Mouse (Mus musculus) left cerebral cortex, adult 11 months (tissue): ENCODE measurements at regions not wholly inside any gene's neighbourhood (a gene's known extent, or its start where the extent isn't known, plus 50 kb on each side); places are given as distances from the start of the nearest gene placed in this dataset.
"Not testable (repeated sequence)": the region's sequence is repeated elsewhere in the genome, so short reads cannot be mapped to it uniquely, and the experiment has no call there.

Source experiments
- DNase-seq: peaks from one replicate; pipeline ENCODE4 v3.0.0; 2022; ENCODE audit warnings: low spot score

DNA sequence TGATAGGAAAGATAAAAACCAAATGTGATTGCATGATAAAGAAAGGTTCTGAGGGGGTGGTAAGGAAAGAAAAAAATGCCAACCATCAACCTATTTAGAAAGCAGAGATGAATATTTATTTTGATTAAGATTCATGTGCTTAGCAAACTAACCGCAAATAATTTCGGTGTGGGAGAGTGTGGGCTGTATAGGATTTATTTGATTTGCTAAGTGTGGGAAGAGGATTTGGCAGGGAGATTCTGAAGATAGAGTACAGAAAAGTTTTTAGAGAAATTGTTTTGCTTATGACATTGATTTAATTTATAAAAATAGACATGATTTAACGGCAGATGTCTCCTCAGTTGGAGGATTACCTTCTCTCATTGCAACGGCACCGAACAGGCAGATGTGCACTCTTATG lies 250.3 kb downstream of the Pros1 start:
- DNase-seq, result no peak

GRCm38 (mm10) chr16:63104938-63105714 lies 251.0 kb downstream of the Pros1 start:
- DNase-seq, result no peak

- DNase-seq, result peak; percentile 18
Observed at GRCm38 (mm10) chr16:63116456-63116855, 262.3 kb downstream of the Pros1 start.

GRCm38 (mm10) chr16:63118721-63119120 lies 264.6 kb downstream of the Pros1 start:
- DNase-seq, result no peak

- DNase-seq, result no peak
Observed at GRCm38 (mm10) chr16:63143851-63144250, 289.7 kb downstream of the Pros1 start.

DNA sequence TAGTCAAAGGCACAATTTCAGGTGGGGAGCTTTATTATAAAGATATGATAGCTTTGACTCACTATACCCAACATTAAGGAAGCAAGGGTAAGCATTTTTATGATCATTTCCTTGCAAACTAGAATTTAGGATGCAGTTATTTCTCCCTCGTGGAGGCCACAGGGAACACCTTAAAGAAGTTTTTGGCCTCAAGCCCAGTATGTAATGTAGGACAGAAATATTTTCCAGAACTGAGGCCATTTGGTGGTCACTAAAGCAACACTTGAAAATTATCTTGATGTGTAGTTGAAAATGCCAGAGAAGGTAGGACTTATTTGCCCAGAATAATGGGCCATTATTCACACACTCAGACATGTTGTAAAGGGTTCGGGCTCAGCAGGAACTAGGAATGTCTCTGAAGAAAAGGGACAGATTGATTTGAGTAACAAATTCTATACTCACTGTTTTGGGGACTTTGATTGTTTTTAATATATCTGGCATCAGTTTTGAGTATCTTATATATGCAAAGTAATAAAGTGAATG lies 301.3 kb downstream of the Pros1 start:
- no peak for DNase-seq

- no peak for DNase-seq
Observed at GRCm38 (mm10) chr16:63170101-63170500, 316.0 kb downstream of the Pros1 start.

GRCm38 (mm10) chr16:63179228-63179627 lies 325.1 kb downstream of the Pros1 start:
- peak; percentile 2 for DNase-seq

GRCm38 (mm10) chr16:63191181-63191580 lies 337.1 kb downstream of the Pros1 start:
- no peak for DNase-seq

DNA sequence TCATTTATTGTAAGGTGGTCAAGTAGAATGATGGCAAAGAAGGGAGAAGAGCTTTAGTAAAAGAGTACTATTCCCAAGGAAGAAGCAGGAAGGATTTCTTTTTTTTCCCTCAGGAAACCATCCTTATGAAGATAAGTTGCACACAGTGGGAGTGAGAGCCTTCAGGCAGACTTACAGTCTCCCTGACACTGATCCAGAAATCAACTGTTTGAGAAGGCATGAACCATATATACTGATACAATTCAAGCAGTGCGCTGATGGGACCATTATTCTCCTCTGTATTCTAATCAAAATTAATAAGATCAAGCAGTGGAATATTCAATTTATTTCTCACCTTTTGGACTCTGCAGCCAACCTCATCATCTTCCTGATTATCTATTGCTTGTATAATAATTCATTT lies 337.5 kb downstream of the Pros1 start:
- no peak for DNase-seq

DNA sequence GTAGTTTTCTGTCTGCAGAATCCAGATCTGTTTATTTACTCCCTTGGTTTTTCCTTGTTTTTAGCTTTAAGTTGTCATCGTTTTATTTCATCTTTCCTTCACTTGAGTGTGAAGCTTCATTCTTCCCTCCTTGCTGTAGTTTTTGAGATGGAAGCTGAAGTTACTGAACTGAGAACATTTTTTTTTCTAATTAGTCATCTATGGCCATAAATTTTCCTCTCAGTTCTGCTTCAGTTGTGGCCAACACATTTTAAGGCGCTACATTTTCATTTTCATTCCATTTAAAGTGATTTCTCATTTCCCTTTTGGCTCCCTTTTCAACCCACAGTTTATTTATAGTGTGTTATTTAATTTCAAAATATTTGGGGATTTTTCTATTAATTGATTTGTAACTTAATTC lies 340.5 kb downstream of the Pros1 start:
- no peak for DNase-seq

DNA sequence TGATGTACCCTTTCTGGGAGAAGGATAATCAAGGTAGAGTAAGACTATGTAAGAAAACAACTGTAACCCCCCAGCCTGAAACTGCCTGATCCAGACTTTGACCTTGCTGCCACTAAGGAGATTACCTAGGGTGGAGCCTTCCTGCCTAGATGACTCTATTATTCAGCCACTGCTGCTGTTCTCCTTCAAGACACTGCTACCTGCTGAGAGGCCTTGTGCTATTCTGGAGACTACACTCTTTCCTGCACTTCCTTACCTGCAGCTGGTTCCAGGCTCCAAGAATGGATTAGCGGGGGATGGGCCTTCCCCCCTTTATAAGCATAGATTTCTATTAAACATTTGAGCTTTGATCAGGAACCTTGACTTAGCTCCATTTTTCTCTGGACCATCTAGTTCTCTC lies 359.4 kb downstream of the Pros1 start:
- not testable (repeated sequence) for DNase-seq

DNA sequence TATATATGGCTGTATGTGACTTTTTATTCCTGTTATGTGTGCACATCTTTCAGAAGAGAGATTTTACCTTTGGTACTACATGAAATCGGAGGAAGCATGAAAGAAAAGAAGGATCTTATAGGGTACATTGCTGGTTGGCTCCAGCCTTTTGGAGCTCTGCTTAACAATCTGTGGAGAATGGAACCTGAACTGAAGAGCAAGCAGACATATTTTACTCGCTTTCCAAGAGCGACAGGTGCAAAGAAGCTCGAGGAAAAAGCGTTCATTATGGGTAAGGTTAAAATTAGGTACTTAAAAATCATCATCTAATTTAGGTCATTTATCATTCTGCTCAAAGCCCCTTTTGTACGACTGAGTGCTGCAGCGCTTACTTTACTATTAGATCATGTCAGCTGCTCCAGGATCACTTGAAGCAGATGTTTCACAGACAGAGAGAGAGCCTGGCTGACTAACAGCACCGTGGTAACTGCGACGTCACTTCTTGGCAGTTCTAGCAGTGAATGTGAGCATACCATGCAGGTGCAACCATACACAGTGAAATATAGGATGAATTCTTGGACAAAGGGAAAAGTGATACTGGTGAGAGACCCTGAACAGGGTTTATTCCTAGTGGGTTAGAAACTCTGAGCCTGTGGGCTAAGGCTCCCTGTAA lies 366.2 kb downstream of the Pros1 start:
- peak; percentile 0 for DNase-seq

- DNase-seq, result no peak
Observed at GRCm38 (mm10) chr16:63224608-63225007, 370.5 kb downstream of the Pros1 start.

DNA sequence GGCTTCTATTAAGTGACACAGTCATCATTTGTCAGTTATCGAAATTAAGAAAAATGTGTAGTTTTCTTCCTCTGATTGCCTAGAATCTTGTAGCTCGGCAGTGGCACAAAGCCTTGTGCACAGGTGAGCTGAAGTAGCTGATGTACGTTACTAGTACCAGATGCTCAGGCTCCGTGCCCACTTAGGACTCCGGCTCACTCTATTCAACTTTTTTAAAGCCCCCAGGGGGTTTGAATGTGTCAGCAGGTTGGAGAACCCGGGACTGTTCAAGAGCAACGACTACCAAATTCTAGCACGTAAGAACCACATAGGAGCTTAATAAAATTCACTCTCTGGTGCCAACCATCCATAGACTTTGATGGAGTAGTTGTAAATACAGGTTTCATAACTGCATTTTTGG lies 371.0 kb downstream of the Pros1 start:
- DNase-seq, result no peak

DNA sequence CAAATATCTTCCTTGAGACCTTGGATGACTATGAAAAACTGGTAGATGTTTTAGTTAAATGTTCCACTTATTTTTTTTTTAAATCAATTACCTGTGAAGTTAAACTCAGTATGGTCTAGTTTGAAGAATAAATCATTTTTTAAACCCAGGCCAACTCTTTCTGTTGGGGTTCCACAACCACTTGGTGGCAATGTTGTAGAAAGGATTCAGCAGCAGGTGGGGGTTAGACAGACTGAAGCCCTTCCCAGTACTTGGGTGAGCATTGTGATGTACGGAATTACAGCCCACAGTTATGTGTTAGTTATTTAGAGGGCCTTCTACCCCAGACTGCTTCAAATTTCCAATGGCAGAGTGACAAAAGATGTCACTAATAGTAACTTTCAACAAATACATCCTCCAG lies 375.0 kb downstream of the Pros1 start:
- no peak for DNase-seq

GRCm38 (mm10) chr16:63229567-63229966 lies 375.5 kb downstream of the Pros1 start:
- DNase-seq, result no peak

GRCm38 (mm10) chr16:63270173-63270572 lies 416.1 kb downstream of the Pros1 start:
- DNase-seq, result no peak

DNA sequence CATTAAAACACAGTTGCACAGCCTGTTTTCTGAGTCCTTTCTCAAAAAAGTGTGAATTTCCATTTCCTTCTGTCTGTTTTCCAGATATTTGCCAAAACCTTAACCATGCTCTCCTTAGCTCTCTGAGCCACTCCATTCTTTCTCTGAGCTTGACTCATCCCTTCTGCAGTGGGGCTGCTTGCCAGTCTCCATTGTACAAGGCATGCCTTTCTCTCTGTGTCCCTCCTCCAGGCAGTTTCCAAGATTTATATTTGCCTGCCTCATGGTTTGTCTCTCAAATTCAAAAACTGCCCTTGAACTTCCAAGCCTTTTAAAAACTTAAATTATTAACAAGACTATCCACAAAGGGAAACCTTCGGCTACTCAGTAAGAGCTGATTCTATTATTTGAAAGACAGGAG lies 423.4 kb downstream of the Pros1 start:
- no peak for DNase-seq

- DNase-seq, result no peak
Observed at GRCm38 (mm10) chr16:63278259-63278697, 424.2 kb downstream of the Pros1 start.

DNA sequence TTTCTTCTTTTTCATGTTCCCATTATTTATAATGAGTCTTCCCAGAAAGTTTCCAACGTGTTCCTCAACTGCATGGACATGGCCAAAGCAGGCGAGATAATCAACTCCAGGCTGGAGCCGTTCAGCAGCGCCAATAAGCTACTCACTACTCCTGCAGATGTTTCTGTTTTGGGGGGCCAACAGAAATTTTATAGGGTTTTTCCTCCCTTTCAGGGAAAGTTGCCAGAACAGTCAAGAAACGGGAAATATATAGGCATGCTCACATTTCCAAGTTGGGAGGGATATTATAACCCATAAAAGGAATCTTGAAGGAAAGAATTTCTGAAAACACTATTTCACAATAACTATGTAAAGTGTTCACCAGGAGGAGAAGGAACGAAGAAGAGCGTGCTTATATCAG lies 433.5 kb downstream of the Pros1 start:
- DNase-seq, result no peak

DNA sequence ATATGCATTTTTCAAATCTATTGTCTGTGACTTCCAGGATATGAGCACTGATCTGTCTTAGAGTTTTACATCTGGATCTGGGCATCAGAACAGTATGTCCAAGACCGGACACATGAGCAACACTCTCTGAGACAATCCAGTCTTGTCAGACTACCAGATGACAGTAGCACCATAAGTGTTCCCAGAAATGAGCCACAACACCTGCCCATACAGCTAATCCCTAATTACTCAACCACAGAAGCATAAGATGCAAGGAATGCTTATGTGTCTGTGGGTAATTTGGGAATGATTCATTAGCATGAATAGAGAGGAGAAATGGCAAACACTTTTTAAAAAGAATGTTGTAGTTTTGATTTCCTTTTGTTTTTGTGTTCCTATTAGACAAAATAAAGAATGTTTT lies 457.6 kb downstream of the Pros1 start:
- no peak for DNase-seq

- no peak for DNase-seq
Observed at GRCm38 (mm10) chr16:63313544-63313943, 459.4 kb downstream of the Pros1 start.
